Mouse (Mus musculus): ENCODE results near the gene Dnah1.

- no peak for TF ChIP-seq POLR2A (IDR thresholded peaks at IDR 0.05; ENCODE audit: extremely low read depth, insufficient read depth, low read length)
- TF ChIP-seq CTCF (IDR thresholded peaks at IDR 0.05; ENCODE audit: low read depth, low read length), result no peak
Observed at GRCm38 (mm10) chr14:31323189-31323588, 507 bp downstream of the Dnah1 start.
